15 mouse cellular contexts compared by ENCODE assay signal in the genomic region with DNA sequence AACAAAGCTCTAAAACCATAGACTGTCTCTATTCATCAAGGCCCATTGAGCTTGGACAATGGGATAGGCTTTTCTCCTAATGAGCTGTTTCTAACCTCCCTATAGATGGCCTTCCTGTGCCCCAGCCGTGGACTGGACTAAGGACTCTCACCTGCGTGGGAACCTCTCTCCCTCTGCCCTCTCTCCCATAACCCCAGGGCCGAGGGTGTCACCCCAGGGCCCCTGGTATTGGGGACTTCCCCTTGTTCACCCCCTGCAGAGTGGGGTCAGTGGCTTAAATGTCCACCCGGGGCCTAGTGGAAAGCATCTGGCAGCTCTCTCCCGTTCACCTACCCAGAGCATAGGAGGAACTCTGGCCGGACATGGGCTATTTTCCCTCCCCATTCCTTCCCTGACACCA.
"Had no signal": no experiment of that assay in that cellular context is flagged by ENCODE, and none has a peak within 500 bp of the region (broad histone marks: within the 10 kb centered on the region; RNA-seq: fewer than 3 reads in every experiment).

No protein-coding gene starts in this region.

- DNase-seq: heart, postnatal 10 days; heart, postnatal 14 days; heart, postnatal 4 days; kidney, adult 11 months; kidney, adult 18-20 months; kidney, adult 2 months; kidney, adult 8-10 months; kidney, adult 9 months; kidney, postnatal 10 days; kidney, postnatal 14 days; kidney, postnatal 25 days; kidney, postnatal 36 days; kidney, postnatal 4 days; layer of hippocampus, adult 9-11 months; layer of hippocampus, postnatal 36 days had no signal
